Comparison of ENCODE assay signal across 9 mouse cellular contexts in genomic region chr15:8717021-8717571, GRCm38 (mm10). TPM values are rescaled to one million over a fixed set of nuclear protein-coding genes. Genes with fewer than 3 reads are reported as not detected.
DNase-seq lines count a peak whose midpoint lies in the region; ATAC-seq lines count a peak whose summit lies in the region.
"Had no signal": no experiment of that assay in that cellular context is flagged by ENCODE, and none has a peak within 500 bp of the region (broad histone marks: within the 10 kb centered on the region; RNA-seq: fewer than 3 reads in every experiment).

No protein-coding gene starts in this region.

- 0 out of 2 replicates have a peak, but pooled peaks cover 1% of the 10 kb centered on the region for H3K27me3 ChIP-seq in hindbrain, embryonic 14.5 days (ENCODE audit: control insufficient read depth, insufficient read depth, low read length)
- no peaks in the 10 kb centered on the region for H3K27me3 ChIP-seq in stomach, embryonic 16.5 days (ENCODE audit: control insufficient read depth, insufficient read depth, low read length)

- no peak overlapping the region for H3K9ac ChIP-seq in hindbrain, embryonic 14.5 days
- H3K9ac ChIP-seq in stomach, embryonic 16.5 days (ENCODE audit: low read length) = no peak overlapping the region

- no peaks in the 10 kb centered on the region for H3K36me3 ChIP-seq in hindbrain, embryonic 14.5 days (replicated peaks; ENCODE audit: control insufficient read depth, insufficient read depth)
- H3K36me3 ChIP-seq in stomach, embryonic 16.5 days (ENCODE audit: control insufficient read depth, insufficient read depth, low read length) = no peaks in the 10 kb centered on the region

- DNase-seq in frontal cortex, adult 2 months (ENCODE audit: extremely low spot score in 1 of 2, low spot score in 1 of 2) = no peak
- peak; percentile 11 for DNase-seq in lung, postnatal 10 days
- no peak for DNase-seq in lung, postnatal 25 days (ENCODE audit: low spot score)
- peak; percentile 55 for DNase-seq in hindbrain, embryonic 14.5 days (ENCODE audit: low spot score)
- no peak for DNase-seq in yolk sac, embryonic 10.5 days (ENCODE audit: low spot score)
- DNase-seq in right cerebral cortex, postnatal 4 days = no peak

- H3K4me2 ChIP-seq in hindbrain, embryonic 14.5 days (replicated peaks) = peak overlapping the region; percentile 41
- H3K4me2 ChIP-seq in stomach, embryonic 16.5 days (ENCODE audit: low read depth, low read length) = peak overlapping the region; percentile 38; the same call in 1 of the 2 replicates

- no peaks in the 10 kb centered on the region for H3K9me3 ChIP-seq in hindbrain, embryonic 14.5 days (ENCODE audit: control insufficient read depth, low read length)
- no peaks in the 10 kb centered on the region for H3K9me3 ChIP-seq in stomach, embryonic 16.5 days (replicated peaks; ENCODE audit: control insufficient read depth, low read length)
- H3K9me3 ChIP-seq: megakaryocyte, embryonic 14.5 days had no signal

- H3K4me1 ChIP-seq in hindbrain, embryonic 14.5 days (replicated peaks; ENCODE audit: control insufficient read depth, insufficient read depth, low read length) = 0 out of 2 replicates have a peak, but pooled peaks cover 10% of the 10 kb centered on the region
- H3K4me1 ChIP-seq in stomach, embryonic 16.5 days (ENCODE audit: control insufficient read depth, insufficient read depth, low read length) = no peaks in the 10 kb centered on the region; the same call in 1 of the 2 replicates
- H3K4me1 ChIP-seq: megakaryocyte, embryonic 14.5 days had no signal

- H3K4me3 ChIP-seq in hindbrain, embryonic 14.5 days (replicated peaks; ENCODE audit: low read length) = no peak overlapping the region
- H3K4me3 ChIP-seq in stomach, embryonic 16.5 days (replicated peaks; ENCODE audit: low read length) = no peak overlapping the region

- ATAC-seq in frontal cortex, adult (ENCODE audit: low TSS enrichment) = peak; percentile 41; the same call in 1 of the 2 replicates
- peak; percentile 70 for ATAC-seq in hindbrain, embryonic 14.5 days (ENCODE audit: low FRiP score)
- no peak for ATAC-seq in stomach, embryonic 16.5 days (ENCODE audit: insufficient read depth, low FRiP score)

- WGBS in hindbrain, embryonic 14.5 days = 15% methylated on average over 6 of the region's 6 CpGs
- 35% methylated on average over 6 of the region's 6 CpGs for WGBS in stomach, embryonic 16.5 days

- H3K27ac ChIP-seq in hindbrain, embryonic 14.5 days = peak overlapping the region; percentile 48
- H3K27ac ChIP-seq in stomach, embryonic 16.5 days (ENCODE audit: low read length) = no peak overlapping the region

RNA-seq across cellular contexts. Expression of gene Slc1a3, which starts 6.5 kb away (rescaled TPM):
- 380 and 458 TPM in 2 replicates for polyA plus RNA-seq in frontal cortex, adult 2 months (2012; rRNA removed)
- 242 and 264 TPM in 2 replicates for polyA plus RNA-seq in hindbrain, embryonic 14.5 days (2014; fragmentation: Nextera tagmentation; extraction: Ambion mirVana)
- polyA plus RNA-seq in stomach, embryonic 16.5 days (2015; fragmentation: Nextera tagmentation; extraction: Ambion mirVana) = 12.2 and 14.2 TPM in 2 replicates

Comparison
In these comparisons a context has a peak if more than half of its experiments do, and no peak if none do; other contexts are left out.
1. DNase-seq: peak in lung, postnatal 10 days (single experiment) and hindbrain, embryonic 14.5 days (single experiment); none in frontal cortex, adult 2 months (0 of 2), lung, postnatal 25 days (single experiment), yolk sac, embryonic 10.5 days (single experiment) and right cerebral cortex, postnatal 4 days (single experiment).
2. RNA of gene Slc1a3, which starts 6.5 kb away (polyA plus RNA-seq): 380 to 458 TPM in frontal cortex, adult 2 months and 242 to 264 TPM in hindbrain, embryonic 14.5 days; 12.2 to 14.2 TPM in stomach, embryonic 16.5 days; every median in the first group is over 10 times any median in the second.